Mouse (Mus musculus) liver, postnatal 0 days (tissue): ENCODE data around the gene Vamp1. TPM values are rescaled to one million over a fixed set of nuclear protein-coding genes. Genes with fewer than 3 reads are reported as not detected.

ENCODE experiments used
- ATAC-seq: fragments of 200-750 bp; cut with Nextera tagmentation; 2 replicates; pipeline ENCODE4 v1.8.0; 2017; ENCODE audit warnings: mild to moderate bottlenecking, moderate library complexity
- DNase-seq: peaks from one replicate; pipeline ENCODE4 v3.0.0-alpha.2; 2016
- H3K27ac ChIP-seq: fragments of 300-500 bp; sonication (generic); 2 replicates; pipeline ENCODE4 v1.5.1; 2014; ENCODE audit warnings: antibody characterized with exemption, moderate library complexity, mild to moderate bottlenecking, low read depth
- H3K27me3 ChIP-seq: fragments of 300-500 bp; sonication (generic); 2 replicates; pipeline ENCODE4 v1.6.1; 2014; ENCODE audit warnings: low read length, control low read depth, mixed read lengths; ENCODE audit not compliant: insufficient read depth
- H3K36me3 ChIP-seq: fragments of 300-500 bp; sonication (generic); replicated peaks from 2 replicates; pipeline ENCODE4 v1.6.1; 2014; ENCODE audit warnings: mild to moderate bottlenecking, control low read depth, low read length, moderate library complexity, mixed read lengths; ENCODE audit not compliant: insufficient read depth
- H3K4me1 ChIP-seq: fragments of 300-500 bp; sonication (generic); 2 replicates; pipeline ENCODE4 v1.6.1; 2014; ENCODE audit warnings: antibody characterized with exemption, mild to moderate bottlenecking, control low read depth; ENCODE audit not compliant: insufficient read depth
- H3K4me2 ChIP-seq: fragments of 300-500 bp; sonication (generic); 2 replicates; pipeline ENCODE4 v1.6.1; 2014; ENCODE audit warnings: low read depth, mild to moderate bottlenecking, low read length, moderate library complexity, mixed read lengths
- H3K4me3 ChIP-seq: fragments of 300-500 bp; sonication (generic); 2 replicates; pipeline ENCODE4 v1.5.1; 2014; ENCODE audit warnings: low read depth, low read length
- H3K9ac ChIP-seq: fragments of 300-500 bp; sonication (generic); replicated peaks from 2 replicates; pipeline ENCODE4 v1.6.1; 2014; ENCODE audit warnings: mild to moderate bottlenecking, moderate library complexity
- H3K9me3 ChIP-seq: fragments of 300-500 bp; sonication (generic); 2 replicates; pipeline ENCODE4 v1.6.1; 2016; ENCODE audit warnings: mild to moderate bottlenecking, control low read depth, low read length, mixed read lengths
- CTCF ChIP-seq: sonication (generic); IDR thresholded peaks from 2 replicates; pipeline ENCODE4 v1.5.1; 2016; ENCODE audit warnings: antibody characterized with exemption, low read depth
- EP300 ChIP-seq: IDR thresholded peaks from 2 replicates; pipeline ENCODE4 v1.6.1; 2016; ENCODE audit warnings: antibody characterized with exemption, low read depth, mild to moderate bottlenecking
- WGBS: fragments of 180-500 bp; shearing (Covaris S2); extraction: QIAGEN DNeasy Blood & Tissue Kit; methylation state at CpG from one replicate; pipeline ENCODE4 v1.1.7; 2014; ENCODE audit not compliant: insufficient replicate concordance; 5-methylcytosine and 5-hydroxymethylcytosine counted together
- polyA plus RNA-seq: library from polyadenylated mRNA; unstranded; fragments of >200 nt; fragmentation: Nextera tagmentation; extraction: Ambion mirVana; gene quantifications from 2 replicates; pipeline ENCODE4 v1.2.1, GENCODE M21; 2015

The Vamp1 gene
- polyA plus RNA-seq, 1 experiment from 2014 or later: 1.4 TPM

GRCm38 (mm10) chr6:125191332-125192015 is 23.9 kb upstream of the Vamp1 start, which contains the start of the genes Ncapd2 and Mrpl51:
Ncapd2 (minus strand) TSS chr6:125191701.
Mrpl51 (plus strand) TSS chr6:125191801.
- H3K4me2 ChIP-seq: peak within 1 kb of the TSS; percentile 90
- under 1% methylated on average over 52 of the region's 54 CpGs for WGBS
- TF ChIP-seq EP300 (peak; percentile 10; the same call in 1 of the 2 replicates), CTCF (no peak; the same call in 1 of the 2 replicates)
- peaks cover 12% of the 10 kb centered on the region for H3K4me1 ChIP-seq
- peak within 1 kb of the TSS; percentile 100 for H3K27ac ChIP-seq
- DNase-seq (peak; percentile 99), ATAC-seq (peak; percentile 93)
- peak within 1 kb of the TSS; percentile 83 for H3K9ac ChIP-seq
- peaks cover 48% of the 10 kb centered on the region for H3K36me3 ChIP-seq
- H3K27me3 ChIP-seq: no peaks in the 10 kb centered on the region
- H3K4me3 ChIP-seq: peak within 1 kb of the TSS; percentile 78
- H3K9me3 ChIP-seq: no peaks in the 10 kb centered on the region

- Histone ChIP-seq H3K9ac (peak overlapping the region; percentile 83), H3K4me3 (peak overlapping the region; percentile 78), H3K9me3 (no peaks in the 10 kb centered on the region), H3K4me2 (peak overlapping the region; percentile 90), H3K4me1 (peaks cover 12% of the 10 kb centered on the region), H3K27me3 (no peaks in the 10 kb centered on the region), H3K36me3 (peaks cover 41% of the 10 kb centered on the region), H3K27ac (peak overlapping the region; percentile 100)
- under 1% methylated on average over 34 of the region's 34 CpGs for WGBS
- TF ChIP-seq CTCF: no peak
- peak; percentile 7; the same call in 1 of the 2 replicates for TF ChIP-seq EP300
- ATAC-seq: peak; percentile 90
- peak; percentile 95 for DNase-seq
Measured at GRCm38 (mm10) chr6:125192016-125192714, 23.2 kb upstream of the Vamp1 start.

GRCm38 (mm10) chr6:125192841-125193240 is 22.5 kb upstream of the Vamp1 start:
- peak overlapping the region; percentile 83 for H3K9ac ChIP-seq
- WGBS: 15% methylated on average over 5 of the region's 5 CpGs
- H3K4me1 ChIP-seq: peaks cover 12% of the 10 kb centered on the region
- TF ChIP-seq EP300: no peak
- no peak for TF ChIP-seq CTCF
- ATAC-seq: no peak
- peak overlapping the region; percentile 90 for H3K4me2 ChIP-seq
- H3K27ac ChIP-seq: peak overlapping the region; percentile 100
- no peak for DNase-seq
- H3K9me3 ChIP-seq: no peaks in the 10 kb centered on the region
- H3K4me3 ChIP-seq: peak overlapping the region; percentile 78
- H3K27me3 ChIP-seq: no peaks in the 10 kb centered on the region
- peaks cover 36% of the 10 kb centered on the region for H3K36me3 ChIP-seq

- TF ChIP-seq CTCF (no peak), EP300 (no peak)
- peak overlapping the region; percentile 78 for H3K4me3 ChIP-seq
- no peak for ATAC-seq
- peaks cover 12% of the 10 kb centered on the region for H3K4me1 ChIP-seq
- H3K27ac ChIP-seq: peak overlapping the region; percentile 100; the same call in 1 of the 2 replicates
- peak overlapping the region; percentile 83 for H3K9ac ChIP-seq
- H3K27me3 ChIP-seq: no peaks in the 10 kb centered on the region
- DNase-seq: no peak
- no peaks in the 10 kb centered on the region for H3K9me3 ChIP-seq
- peak overlapping the region; percentile 90 for H3K4me2 ChIP-seq
- 41% methylated on average over 6 of the region's 7 CpGs for WGBS
- peaks cover 30% of the 10 kb centered on the region for H3K36me3 ChIP-seq
Measured at GRCm38 (mm10) chr6:125193390-125193789, 22.0 kb upstream of the Vamp1 start.

- Histone ChIP-seq H3K4me1 (peaks cover 12% of the 10 kb centered on the region), H3K4me2 (no peak overlapping the region), H3K4me3 (no peak overlapping the region), H3K9ac (no peak overlapping the region), H3K9me3 (no peaks in the 10 kb centered on the region), H3K27me3 (no peaks in the 10 kb centered on the region), H3K27ac (no peak overlapping the region), H3K36me3 (peaks cover 16% of the 10 kb centered on the region)
- DNase-seq (no peak), ATAC-seq (no peak)
- TF ChIP-seq EP300 (no peak), CTCF (no peak)
- WGBS: 45% methylated on average over 1 of the region's 1 CpGs
Measured at GRCm38 (mm10) chr6:125195541-125196075, 19.7 kb upstream of the Vamp1 start.

- H3K4me2 ChIP-seq: no peak overlapping the region
- no peak for ATAC-seq
- 78% methylated on average over 3 of the region's 3 CpGs for WGBS
- no peak overlapping the region for H3K4me3 ChIP-seq
- no peak for DNase-seq
- no peaks in the 10 kb centered on the region for H3K9me3 ChIP-seq
- peaks cover 12% of the 10 kb centered on the region for H3K4me1 ChIP-seq
- TF ChIP-seq EP300 (no peak), CTCF (no peak)
- H3K27me3 ChIP-seq: no peaks in the 10 kb centered on the region
- peaks cover 16% of the 10 kb centered on the region for H3K36me3 ChIP-seq
- no peak overlapping the region for H3K9ac ChIP-seq
- H3K27ac ChIP-seq: no peak overlapping the region
Measured at GRCm38 (mm10) chr6:125196301-125196700, 19.1 kb upstream of the Vamp1 start.
